Mouse (Mus musculus): ENCODE measurements around the gene Olfr714.

- TF ChIP-seq GATA1 (IDR thresholded peaks at IDR 0.05; ENCODE audit: borderline replicate concordance, low read length) (no peak), FLI1 (IDR thresholded peaks at IDR 0.05; ENCODE audit: low read length) (no peak)
Observed at GRCm38 (mm10) chr7:107070681-107071080, at the start of gene Olfr714.
